Mouse (Mus musculus): ENCODE data around the gene Sgcd. TPM values are rescaled to one million over a fixed set of nuclear protein-coding genes. Genes with fewer than 3 reads are reported as not detected.

Gene Sgcd
- polyA plus RNA-seq, 1 experiment from 2014 or later, result 2.0 TPM

DNA sequence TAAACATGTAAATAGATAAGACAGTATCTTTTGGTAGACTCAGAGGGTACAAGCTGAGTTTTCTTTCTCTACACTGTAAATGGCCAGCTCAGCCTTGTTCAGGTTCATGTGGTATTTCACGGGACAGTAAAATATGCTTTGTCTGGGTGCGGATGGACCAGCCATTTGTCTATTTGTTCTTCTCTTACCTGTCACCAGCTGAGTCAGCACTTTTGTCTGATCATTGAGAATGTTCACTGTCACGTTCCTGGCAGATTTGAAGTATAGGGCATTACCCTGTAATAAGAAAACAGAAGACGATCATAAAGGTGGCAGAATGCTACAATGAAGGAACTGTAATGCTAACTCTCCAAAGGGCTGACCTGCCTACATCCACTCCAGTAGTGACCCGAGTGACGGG, 856.4 kb downstream of the Sgcd start:
- Histone ChIP-seq H3K4me1 (replicated peaks; ENCODE audit: control insufficient read depth, insufficient read depth) (0 out of 2 replicates have a peak, but pooled peaks cover 3% of the 10 kb centered on the region), H3K27ac (replicated peaks) (no peak overlapping the region), H3K4me2 (replicated peaks; ENCODE audit: low read depth) (no peak overlapping the region), H3K27me3 (ENCODE audit: control insufficient read depth, insufficient read depth, low read length) (no peaks in the 10 kb centered on the region), H3K36me3 (ENCODE audit: control insufficient read depth, insufficient read depth, low read length) (no peaks in the 10 kb centered on the region), H3K9ac (ENCODE audit: low read length) (no peak overlapping the region), H3K9me3 (ENCODE audit: control insufficient read depth, low read length) (no peaks in the 10 kb centered on the region), H3K4me3 (ENCODE audit: low read depth, low read length) (no peak overlapping the region)
- TF ChIP-seq EP300 (optimal IDR thresholded peaks at IDR 0.05) (no peak), CTCF (IDR thresholded peaks at IDR 0.05; ENCODE audit: low read depth) (no peak)
- ATAC-seq (ENCODE audit: low FRiP score, low TSS enrichment) (no peak), DNase-seq (ENCODE audit: low spot score) (no peak)
- WGBS, result 90% methylated on average over 6 of the region's 6 CpGs

- no peak for ATAC-seq (ENCODE audit: low FRiP score, low TSS enrichment)
- WGBS, result 53% methylated on average over 3 of the region's 3 CpGs
- no peak for TF ChIP-seq CTCF (IDR thresholded peaks at IDR 0.05; ENCODE audit: low read depth)
- no peak for TF ChIP-seq EP300 (optimal IDR thresholded peaks at IDR 0.05)
- no peak overlapping the region for H3K4me2 ChIP-seq (replicated peaks; ENCODE audit: low read depth)
- H3K27ac ChIP-seq (replicated peaks), result no peak overlapping the region
- DNase-seq (ENCODE audit: low spot score), result no peak
- H3K4me3 ChIP-seq (ENCODE audit: low read depth, low read length), result no peak overlapping the region
- no peaks in the 10 kb centered on the region for H3K9me3 ChIP-seq (ENCODE audit: control insufficient read depth, low read length)
- no peak overlapping the region for H3K9ac ChIP-seq (ENCODE audit: low read length)
- H3K27me3 ChIP-seq (ENCODE audit: control insufficient read depth, insufficient read depth, low read length), result no peaks in the 10 kb centered on the region
- no peaks in the 10 kb centered on the region for H3K36me3 ChIP-seq (ENCODE audit: control insufficient read depth, insufficient read depth, low read length)
- H3K4me1 ChIP-seq (replicated peaks; ENCODE audit: control insufficient read depth, insufficient read depth), result 0 out of 2 replicates have a peak, but pooled peaks cover 3% of the 10 kb centered on the region
Observed at GRCm38 (mm10) chr11:47130432-47130831, 858.3 kb downstream of the Sgcd start.

- H3K4me3 ChIP-seq (ENCODE audit: low read depth, low read length), result no peak overlapping the region
- no peaks in the 10 kb centered on the region for H3K27me3 ChIP-seq (ENCODE audit: control insufficient read depth, insufficient read depth, low read length)
- WGBS, result 36% methylated on average over 7 of the region's 7 CpGs
- H3K4me2 ChIP-seq (replicated peaks; ENCODE audit: low read depth), result no peak overlapping the region
- no peak for DNase-seq (ENCODE audit: low spot score)
- 0 out of 2 replicates have a peak, but pooled peaks cover 3% of the 10 kb centered on the region for H3K4me1 ChIP-seq (replicated peaks; ENCODE audit: control insufficient read depth, insufficient read depth)
- no peak for TF ChIP-seq CTCF (IDR thresholded peaks at IDR 0.05; ENCODE audit: low read depth)
- no peak overlapping the region for H3K9ac ChIP-seq (ENCODE audit: low read length)
- ATAC-seq (ENCODE audit: low FRiP score, low TSS enrichment), result no peak
- no peaks in the 10 kb centered on the region for H3K9me3 ChIP-seq (ENCODE audit: control insufficient read depth, low read length)
- no peaks in the 10 kb centered on the region for H3K36me3 ChIP-seq (ENCODE audit: control insufficient read depth, insufficient read depth, low read length)
- no peak overlapping the region for H3K27ac ChIP-seq (replicated peaks)
Observed at GRCm38 (mm10) chr11:47129992-47130391, 858.8 kb downstream of the Sgcd start.

DNA sequence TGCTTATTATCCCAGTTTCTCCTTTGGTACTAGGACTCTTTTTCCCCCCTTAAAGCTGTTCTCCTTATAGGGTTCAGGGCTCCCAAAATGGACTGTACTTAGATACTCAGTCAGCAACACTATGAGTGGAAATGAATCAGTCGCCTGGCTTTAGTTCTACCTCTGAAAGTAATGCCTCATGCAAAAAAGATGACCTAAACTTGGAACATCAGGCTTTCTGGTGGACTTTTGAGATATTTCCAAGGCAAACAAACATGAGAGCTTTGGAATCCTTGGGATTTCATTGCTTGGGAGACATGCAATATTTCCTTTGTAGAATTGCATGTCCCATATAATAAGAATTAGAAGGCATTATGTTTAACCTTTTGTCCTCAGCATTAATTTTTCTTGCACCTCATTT, 859.6 kb downstream of the Sgcd start:
- no peak for DNase-seq (ENCODE audit: low spot score)
- no peak overlapping the region for H3K9ac ChIP-seq (ENCODE audit: low read length)
- no peak overlapping the region for H3K4me2 ChIP-seq (replicated peaks; ENCODE audit: low read depth)
- no peak overlapping the region for H3K4me3 ChIP-seq (ENCODE audit: low read depth, low read length)
- 56% methylated on average over 1 of the region's 1 CpGs for WGBS
- no peaks in the 10 kb centered on the region for H3K36me3 ChIP-seq (ENCODE audit: control insufficient read depth, insufficient read depth, low read length)
- H3K4me1 ChIP-seq (replicated peaks; ENCODE audit: control insufficient read depth, insufficient read depth), result 0 out of 2 replicates have a peak, but pooled peaks cover 3% of the 10 kb centered on the region
- no peak overlapping the region for H3K27ac ChIP-seq (replicated peaks)
- ATAC-seq (ENCODE audit: low FRiP score, low TSS enrichment), result no peak
- no peaks in the 10 kb centered on the region for H3K9me3 ChIP-seq (ENCODE audit: control insufficient read depth, low read length)
- no peak for TF ChIP-seq CTCF (IDR thresholded peaks at IDR 0.05; ENCODE audit: low read depth)
- no peak for TF ChIP-seq EP300 (optimal IDR thresholded peaks at IDR 0.05)
- H3K27me3 ChIP-seq (ENCODE audit: control insufficient read depth, insufficient read depth, low read length), result no peaks in the 10 kb centered on the region

DNA sequence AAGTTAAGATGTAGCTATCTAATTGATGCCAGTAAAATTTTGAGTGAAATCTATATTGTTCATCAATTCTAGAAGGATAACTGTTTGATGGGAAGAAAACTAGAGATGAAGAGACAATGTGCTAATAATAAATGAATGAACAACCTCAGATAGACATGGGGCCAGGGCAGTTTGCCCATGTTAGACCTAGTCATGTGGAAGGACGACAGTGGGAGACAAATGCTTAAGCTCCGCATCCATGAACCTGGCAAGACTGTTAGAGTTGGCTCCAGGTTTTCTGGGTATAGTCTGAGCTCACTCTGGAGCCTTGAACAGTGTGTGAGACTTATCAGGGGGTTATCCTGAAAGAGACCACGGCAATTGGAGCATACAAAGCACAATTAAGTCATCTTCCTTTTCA, 860.4 kb downstream of the Sgcd start:
- TF ChIP-seq CTCF (IDR thresholded peaks at IDR 0.05; ENCODE audit: low read depth) (no peak), EP300 (optimal IDR thresholded peaks at IDR 0.05) (no peak)
- no peak overlapping the region for H3K4me3 ChIP-seq (ENCODE audit: low read depth, low read length)
- no peaks in the 10 kb centered on the region for H3K9me3 ChIP-seq (ENCODE audit: control insufficient read depth, low read length)
- H3K27me3 ChIP-seq (ENCODE audit: control insufficient read depth, insufficient read depth, low read length), result no peaks in the 10 kb centered on the region
- H3K36me3 ChIP-seq (ENCODE audit: control insufficient read depth, insufficient read depth, low read length), result no peaks in the 10 kb centered on the region
- H3K27ac ChIP-seq (replicated peaks), result no peak overlapping the region
- no peak overlapping the region for H3K4me2 ChIP-seq (replicated peaks; ENCODE audit: low read depth)
- H3K9ac ChIP-seq (ENCODE audit: low read length), result no peak overlapping the region
- ATAC-seq (ENCODE audit: low FRiP score, low TSS enrichment) (no peak), DNase-seq (ENCODE audit: low spot score) (no peak)
- WGBS, result 74% methylated on average over 3 of the region's 3 CpGs
- H3K4me1 ChIP-seq (replicated peaks; ENCODE audit: control insufficient read depth, insufficient read depth), result 0 out of 2 replicates have a peak, but pooled peaks cover 3% of the 10 kb centered on the region

DNA sequence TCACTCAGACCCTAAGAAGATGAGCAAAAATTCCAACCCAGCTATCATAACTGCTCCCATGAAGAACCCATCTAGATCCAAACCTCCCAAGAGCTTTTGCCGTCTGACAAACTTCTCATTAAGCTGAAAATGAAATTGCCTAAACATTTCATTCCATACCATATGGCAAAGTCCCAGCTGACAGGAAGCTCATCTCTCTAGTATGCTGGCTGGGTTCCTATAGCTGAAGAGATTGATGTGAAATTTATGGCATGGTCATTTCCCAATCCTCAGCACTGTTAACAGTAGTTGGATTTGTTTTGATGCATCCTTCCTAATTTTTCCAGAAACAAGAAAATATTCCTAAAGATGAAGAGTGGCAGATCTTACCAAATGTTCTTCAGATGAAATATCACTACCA, 867.9 kb downstream of the Sgcd start:
- Histone ChIP-seq H3K9ac (ENCODE audit: low read length) (no peak overlapping the region), H3K9me3 (ENCODE audit: control insufficient read depth, low read length) (no peaks in the 10 kb centered on the region), H3K27me3 (ENCODE audit: control insufficient read depth, insufficient read depth, low read length) (no peaks in the 10 kb centered on the region), H3K4me3 (ENCODE audit: low read depth, low read length) (no peak overlapping the region), H3K36me3 (ENCODE audit: control insufficient read depth, insufficient read depth, low read length) (no peaks in the 10 kb centered on the region), H3K27ac (replicated peaks) (no peak overlapping the region), H3K4me1 (replicated peaks; ENCODE audit: control insufficient read depth, insufficient read depth) (no peaks in the 10 kb centered on the region), H3K4me2 (replicated peaks; ENCODE audit: low read depth) (no peak overlapping the region)
- no peak for ATAC-seq (ENCODE audit: low FRiP score, low TSS enrichment)
- TF ChIP-seq EP300 (optimal IDR thresholded peaks at IDR 0.05), result no peak
- TF ChIP-seq CTCF (IDR thresholded peaks at IDR 0.05; ENCODE audit: low read depth), result no peak
- no peak for DNase-seq (ENCODE audit: low spot score)
- WGBS, result 50% methylated on average over 1 of the region's 1 CpGs
